Mouse (Mus musculus): ENCODE results near the gene Tspan5. TPM values are rescaled to one million over a fixed set of nuclear protein-coding genes. Genes with fewer than 3 reads are reported as not detected.

Gene Tspan5
- polyA plus RNA-seq, 1 experiment from 2014 or later: 20.9 TPM

- H3K4me3 ChIP-seq (ENCODE audit: low read depth, low read length): no peak overlapping the region
- no peaks in the 10 kb centered on the region for H3K27me3 ChIP-seq (replicated peaks; ENCODE audit: control insufficient read depth, insufficient read depth, low read length)
- DNase-seq (ENCODE audit: low spot score) (no peak), ATAC-seq (replicated peaks; ENCODE audit: low FRiP score, low TSS enrichment, low read depth) (no peak)
- peaks cover 9% of the 10 kb centered on the region for H3K4me1 ChIP-seq (replicated peaks; ENCODE audit: control insufficient read depth, insufficient read depth, low read length)
- no peak overlapping the region for H3K4me2 ChIP-seq (ENCODE audit: low read length)
- no peak overlapping the region for H3K9ac ChIP-seq (ENCODE audit: low read length)
- no peaks in the 10 kb centered on the region for H3K9me3 ChIP-seq (ENCODE audit: control insufficient read depth, low read length)
- no peaks in the 10 kb centered on the region for H3K36me3 ChIP-seq (ENCODE audit: control insufficient read depth, insufficient read depth, low read length)
- H3K27ac ChIP-seq (ENCODE audit: low read depth): no peak overlapping the region
- 82% methylated on average over 11 of the region's 11 CpGs for WGBS
These were observed 139.2 kb downstream of the Tspan5 start for GRCm38 (mm10) chr3:138880999-138881724.

DNA sequence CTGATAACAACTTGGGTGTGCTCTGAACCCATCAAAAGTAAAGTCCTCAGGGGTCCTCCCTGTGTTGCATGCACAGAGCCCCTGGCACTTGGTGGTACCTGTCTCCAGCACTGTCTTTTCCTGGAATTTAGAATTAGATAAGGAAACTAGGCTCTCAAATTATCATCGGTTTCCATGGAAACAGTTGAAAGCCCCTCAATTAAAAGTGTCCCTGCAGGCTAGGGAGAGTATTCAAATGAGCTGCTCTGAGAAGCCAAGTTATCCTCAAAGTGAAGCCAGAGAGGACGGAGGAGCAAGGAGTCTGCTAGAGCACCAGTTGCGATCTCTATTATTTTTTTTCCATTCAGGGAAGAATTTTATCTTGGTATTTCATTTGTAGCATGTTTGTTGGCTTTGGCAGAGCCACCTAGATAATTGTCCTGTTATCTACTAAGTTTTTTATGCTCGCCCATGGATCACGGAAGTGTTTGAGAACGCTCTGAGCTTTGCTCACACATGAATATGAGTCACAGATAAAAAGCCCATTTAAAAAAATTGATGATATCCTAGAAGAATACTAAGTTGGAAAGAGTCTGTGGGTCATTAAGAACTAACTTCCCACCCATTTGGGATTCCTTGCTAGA, 139.8 kb downstream of the Tspan5 start:
- DNase-seq (ENCODE audit: low spot score): no peak
- no peak for ATAC-seq (replicated peaks; ENCODE audit: low FRiP score, low TSS enrichment, low read depth)
- H3K9me3 ChIP-seq (ENCODE audit: control insufficient read depth, low read length): no peaks in the 10 kb centered on the region
- H3K4me3 ChIP-seq (ENCODE audit: low read depth, low read length): no peak overlapping the region
- no peaks in the 10 kb centered on the region for H3K36me3 ChIP-seq (ENCODE audit: control insufficient read depth, insufficient read depth, low read length)
- H3K4me1 ChIP-seq (replicated peaks; ENCODE audit: control insufficient read depth, insufficient read depth, low read length): peaks cover 7% of the 10 kb centered on the region
- H3K27me3 ChIP-seq (replicated peaks; ENCODE audit: control insufficient read depth, insufficient read depth, low read length): no peaks in the 10 kb centered on the region
- H3K4me2 ChIP-seq (ENCODE audit: low read length): no peak overlapping the region
- H3K27ac ChIP-seq (ENCODE audit: low read depth): no peak overlapping the region
- WGBS: 66% methylated on average over 6 of the region's 6 CpGs
- H3K9ac ChIP-seq (ENCODE audit: low read length): no peak overlapping the region

- WGBS: 90% methylated on average over 5 of the region's 5 CpGs
These were observed 144.1 kb downstream of the Tspan5 start for GRCm38 (mm10) chr3:138886121-138886520.

GRCm38 (mm10) chr3:138889214-138889613, 147.2 kb downstream of the Tspan5 start:
- H3K27me3 ChIP-seq (replicated peaks; ENCODE audit: control insufficient read depth, insufficient read depth, low read length): no peaks in the 10 kb centered on the region
- no peaks in the 10 kb centered on the region for H3K9me3 ChIP-seq (ENCODE audit: control insufficient read depth, low read length)
- peaks cover 8% of the 10 kb centered on the region; the same call in 1 of the 2 replicates for H3K4me1 ChIP-seq (replicated peaks; ENCODE audit: control insufficient read depth, insufficient read depth, low read length)
- no peak overlapping the region for H3K9ac ChIP-seq (ENCODE audit: low read length)
- no peaks in the 10 kb centered on the region for H3K36me3 ChIP-seq (ENCODE audit: control insufficient read depth, insufficient read depth, low read length)
- no peak for ATAC-seq (replicated peaks; ENCODE audit: low FRiP score, low TSS enrichment, low read depth)
- 71% methylated on average over 4 of the region's 4 CpGs for WGBS
- DNase-seq (ENCODE audit: low spot score): no peak
- no peak overlapping the region for H3K4me2 ChIP-seq (ENCODE audit: low read length)
- no peak overlapping the region for H3K27ac ChIP-seq (ENCODE audit: low read depth)
- H3K4me3 ChIP-seq (ENCODE audit: low read depth, low read length): no peak overlapping the region

More at GRCm38 (mm10) chr3:138886121-138886520, 144.1 kb downstream of the Tspan5 start:
- Histone ChIP-seq H3K9me3 (ENCODE audit: control insufficient read depth, low read length) (no peaks in the 10 kb centered on the region), H3K4me2 (ENCODE audit: low read length) (no peak overlapping the region), H3K4me3 (ENCODE audit: low read depth, low read length) (no peak overlapping the region), H3K27me3 (replicated peaks; ENCODE audit: control insufficient read depth, insufficient read depth, low read length) (no peaks in the 10 kb centered on the region), H3K36me3 (ENCODE audit: control insufficient read depth, insufficient read depth, low read length) (no peaks in the 10 kb centered on the region), H3K27ac (ENCODE audit: low read depth) (no peak overlapping the region), H3K9ac (ENCODE audit: low read length) (no peak overlapping the region), H3K4me1 (replicated peaks; ENCODE audit: control insufficient read depth, insufficient read depth, low read length) (peaks cover 3% of the 10 kb centered on the region; the same call in 1 of the 2 replicates)
- no peak for DNase-seq (ENCODE audit: low spot score)
- no peak for ATAC-seq (replicated peaks; ENCODE audit: low FRiP score, low TSS enrichment, low read depth)

DNA sequence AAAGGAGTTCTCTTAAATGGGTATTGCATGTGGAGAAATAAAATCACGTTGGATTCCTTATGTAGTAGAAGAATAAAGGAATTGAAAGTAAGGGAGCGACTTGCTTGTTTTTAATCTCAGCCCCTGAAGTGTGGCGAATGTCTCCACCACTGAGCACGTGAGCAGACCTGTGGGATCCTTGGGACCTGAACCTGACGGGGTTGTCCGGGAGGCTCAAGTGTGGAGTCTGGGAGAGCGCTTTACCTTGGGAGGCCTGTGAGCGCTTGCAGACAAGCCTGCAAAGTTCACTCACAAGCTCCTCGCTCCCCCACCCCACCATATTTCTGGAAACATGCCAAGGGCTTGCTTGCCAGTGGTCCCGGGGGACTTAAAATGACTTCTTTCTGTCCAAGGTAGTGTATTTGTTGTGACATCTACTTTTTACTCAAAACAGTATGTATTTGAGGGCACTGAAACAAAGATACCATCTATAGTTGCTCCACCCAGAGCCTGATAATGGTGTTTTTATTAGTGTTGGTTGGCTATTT, 147.8 kb downstream of the Tspan5 start:
- peaks cover 8% of the 10 kb centered on the region; the same call in 1 of the 2 replicates for H3K4me1 ChIP-seq (replicated peaks; ENCODE audit: control insufficient read depth, insufficient read depth, low read length)

DNA sequence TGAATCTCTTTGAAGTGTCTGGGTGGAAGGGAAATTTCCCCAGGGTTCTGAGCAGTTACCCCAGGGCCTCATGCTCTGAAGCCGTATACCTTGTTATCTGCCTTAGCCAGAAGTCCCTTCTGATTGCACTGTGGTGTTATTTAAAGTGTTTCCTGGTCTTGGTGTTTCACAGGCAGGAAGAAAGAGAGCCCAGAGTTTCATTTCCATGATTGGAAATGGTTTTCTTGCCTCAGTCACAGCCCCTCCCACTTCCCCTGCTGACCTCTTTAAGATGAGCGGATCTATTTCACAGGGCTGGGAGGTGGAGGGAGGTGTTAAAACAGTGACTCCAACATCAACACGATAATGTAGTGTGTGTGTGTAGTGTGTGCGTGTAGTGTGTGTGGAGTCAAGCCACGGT, 151.5 kb downstream of the Tspan5 start:
- peaks cover 8% of the 10 kb centered on the region; the same call in 1 of the 2 replicates for H3K4me1 ChIP-seq (replicated peaks; ENCODE audit: control insufficient read depth, insufficient read depth, low read length)
- ATAC-seq (replicated peaks; ENCODE audit: low FRiP score, low TSS enrichment, low read depth): no peak
- no peak overlapping the region for H3K4me3 ChIP-seq (ENCODE audit: low read depth, low read length)
- 43% methylated on average over 5 of the region's 5 CpGs for WGBS
- no peaks in the 10 kb centered on the region for H3K9me3 ChIP-seq (ENCODE audit: control insufficient read depth, low read length)
- no peak overlapping the region for H3K9ac ChIP-seq (ENCODE audit: low read length)
- no peak for DNase-seq (ENCODE audit: low spot score)
- H3K4me2 ChIP-seq (ENCODE audit: low read length): no peak overlapping the region
- H3K36me3 ChIP-seq (ENCODE audit: control insufficient read depth, insufficient read depth, low read length): no peaks in the 10 kb centered on the region
- H3K27ac ChIP-seq (ENCODE audit: low read depth): no peak overlapping the region
- no peaks in the 10 kb centered on the region for H3K27me3 ChIP-seq (replicated peaks; ENCODE audit: control insufficient read depth, insufficient read depth, low read length)

More for the DNA sequence above, 147.8 kb downstream of the Tspan5 start:
- Histone ChIP-seq H3K4me2 (ENCODE audit: low read length) (no peak overlapping the region), H3K9ac (ENCODE audit: low read length) (no peak overlapping the region), H3K27me3 (replicated peaks; ENCODE audit: control insufficient read depth, insufficient read depth, low read length) (no peaks in the 10 kb centered on the region), H3K4me3 (ENCODE audit: low read depth, low read length) (no peak overlapping the region), H3K27ac (ENCODE audit: low read depth) (no peak overlapping the region), H3K9me3 (ENCODE audit: control insufficient read depth, low read length) (no peaks in the 10 kb centered on the region), H3K36me3 (ENCODE audit: control insufficient read depth, insufficient read depth, low read length) (no peaks in the 10 kb centered on the region)
- ATAC-seq (replicated peaks; ENCODE audit: low FRiP score, low TSS enrichment, low read depth): no peak
- 56% methylated on average over 10 of the region's 10 CpGs for WGBS
- no peak for DNase-seq (ENCODE audit: low spot score)

DNA sequence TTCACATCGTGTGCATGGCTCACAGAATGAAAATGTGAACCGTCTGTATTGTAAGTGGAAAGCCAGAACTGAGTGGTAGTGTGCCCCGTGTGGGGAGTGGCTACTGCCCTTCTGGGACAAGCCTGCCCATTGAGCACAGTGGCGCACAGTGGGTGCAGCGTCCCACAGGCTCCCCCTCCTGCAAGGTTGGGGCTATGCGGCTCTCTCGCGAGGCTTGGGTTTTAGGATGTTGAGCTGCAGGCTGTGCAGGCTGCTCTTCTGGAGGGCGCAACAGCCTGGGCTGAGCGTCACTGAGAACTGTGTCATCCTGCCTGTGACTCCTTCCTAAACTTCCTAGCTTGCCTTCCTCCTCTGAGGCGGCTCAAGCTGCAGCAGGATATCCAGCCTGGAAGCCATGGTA, 155.5 kb downstream of the Tspan5 start:
- H3K9me3 ChIP-seq (ENCODE audit: control insufficient read depth, low read length): no peaks in the 10 kb centered on the region
- H3K9ac ChIP-seq (ENCODE audit: low read length): no peak overlapping the region
- no peaks in the 10 kb centered on the region for H3K36me3 ChIP-seq (ENCODE audit: control insufficient read depth, insufficient read depth, low read length)
- peaks cover 5% of the 10 kb centered on the region; the same call in 1 of the 2 replicates for H3K4me1 ChIP-seq (replicated peaks; ENCODE audit: control insufficient read depth, insufficient read depth, low read length)
- no peak overlapping the region for H3K4me3 ChIP-seq (ENCODE audit: low read depth, low read length)
- no peaks in the 10 kb centered on the region for H3K27me3 ChIP-seq (replicated peaks; ENCODE audit: control insufficient read depth, insufficient read depth, low read length)
- H3K4me2 ChIP-seq (ENCODE audit: low read length): no peak overlapping the region
- no peak for ATAC-seq (replicated peaks; ENCODE audit: low FRiP score, low TSS enrichment, low read depth)
- H3K27ac ChIP-seq (ENCODE audit: low read depth): no peak overlapping the region
- DNase-seq (ENCODE audit: low spot score): no peak
- 90% methylated on average over 11 of the region's 11 CpGs for WGBS

- ATAC-seq (replicated peaks; ENCODE audit: low FRiP score, low TSS enrichment, low read depth) (no peak), DNase-seq (ENCODE audit: low spot score) (no peak)
- Histone ChIP-seq H3K9ac (ENCODE audit: low read length) (no peak overlapping the region), H3K9me3 (ENCODE audit: control insufficient read depth, low read length) (no peaks in the 10 kb centered on the region), H3K4me1 (replicated peaks; ENCODE audit: control insufficient read depth, insufficient read depth, low read length) (peaks cover 5% of the 10 kb centered on the region; the same call in 1 of the 2 replicates), H3K4me3 (ENCODE audit: low read depth, low read length) (no peak overlapping the region), H3K4me2 (ENCODE audit: low read length) (no peak overlapping the region), H3K27ac (ENCODE audit: low read depth) (no peak overlapping the region), H3K27me3 (replicated peaks; ENCODE audit: control insufficient read depth, insufficient read depth, low read length) (no peaks in the 10 kb centered on the region), H3K36me3 (ENCODE audit: control insufficient read depth, insufficient read depth, low read length) (no peaks in the 10 kb centered on the region)
- WGBS: 94% methylated on average over 8 of the region's 8 CpGs
These were observed 156.1 kb downstream of the Tspan5 start for GRCm38 (mm10) chr3:138898055-138898454.
